Mouse (Mus musculus): ENCODE measurements at regions not wholly inside any gene's neighbourhood (a gene's known extent, or its start where the extent isn't known, plus 50 kb on each side); places are given as distances from the start of the nearest gene placed in this dataset.
A peak's percentile ranks its signal among the peaks of the same experiment; 100 is the strongest.

- WGBS: 48% methylated on average over 7 of the region's 7 CpGs
- 0 out of 2 replicates have a peak overlapping the region, but pooled peaks have one; percentile 30 for H3K27ac ChIP-seq (ENCODE audit: poor library complexity, severe bottlenecking)
- H3K36me3 ChIP-seq: no peaks in the 10 kb centered on the region
- H3K9ac ChIP-seq: no peak overlapping the region
- H3K9me3 ChIP-seq (replicated peaks): no peaks in the 10 kb centered on the region
- no peak overlapping the region for H3K4me3 ChIP-seq
- H3K4me2 ChIP-seq: no peak overlapping the region
- H3K27me3 ChIP-seq (replicated peaks): no peaks in the 10 kb centered on the region
- ATAC-seq (ENCODE audit: insufficient number of reproducible peaks, low FRiP score): no peak
- peaks cover 26% of the 10 kb centered on the region for H3K4me1 ChIP-seq (replicated peaks)
Measured at GRCm38 (mm10) chr16:49965528-49966250, 165.4 kb downstream of the Cd47 start.

DNA sequence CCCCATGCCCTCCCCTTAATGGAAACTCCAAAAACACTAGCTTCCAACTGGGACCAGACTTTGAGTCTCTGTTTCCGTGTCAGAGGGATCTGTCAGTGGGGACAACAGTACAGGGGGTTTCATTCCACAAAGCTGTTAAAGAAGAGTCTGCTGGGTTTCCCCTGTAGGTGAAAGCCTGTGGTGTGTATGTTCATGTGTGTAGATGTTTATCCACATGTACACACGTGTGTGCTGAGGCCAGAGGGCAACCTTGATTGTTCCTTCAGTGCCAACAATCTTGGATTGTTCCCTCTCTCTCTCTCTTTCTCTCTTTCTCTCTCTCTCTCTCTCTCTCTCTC lies 165.9 kb downstream of the Cd47 start:
- ATAC-seq (ENCODE audit: insufficient number of reproducible peaks, low FRiP score): no peak
- H3K9ac ChIP-seq: no peak overlapping the region
- no peak overlapping the region for H3K4me3 ChIP-seq
- H3K4me2 ChIP-seq: no peak overlapping the region
- no peaks in the 10 kb centered on the region for H3K36me3 ChIP-seq
- H3K27ac ChIP-seq (ENCODE audit: poor library complexity, severe bottlenecking): no peak overlapping the region
- H3K4me1 ChIP-seq (replicated peaks): peaks cover 26% of the 10 kb centered on the region
- H3K9me3 ChIP-seq (replicated peaks): no peaks in the 10 kb centered on the region
- H3K27me3 ChIP-seq (replicated peaks): no peaks in the 10 kb centered on the region
- 59% methylated on average over 2 of the region's 2 CpGs for WGBS

DNA sequence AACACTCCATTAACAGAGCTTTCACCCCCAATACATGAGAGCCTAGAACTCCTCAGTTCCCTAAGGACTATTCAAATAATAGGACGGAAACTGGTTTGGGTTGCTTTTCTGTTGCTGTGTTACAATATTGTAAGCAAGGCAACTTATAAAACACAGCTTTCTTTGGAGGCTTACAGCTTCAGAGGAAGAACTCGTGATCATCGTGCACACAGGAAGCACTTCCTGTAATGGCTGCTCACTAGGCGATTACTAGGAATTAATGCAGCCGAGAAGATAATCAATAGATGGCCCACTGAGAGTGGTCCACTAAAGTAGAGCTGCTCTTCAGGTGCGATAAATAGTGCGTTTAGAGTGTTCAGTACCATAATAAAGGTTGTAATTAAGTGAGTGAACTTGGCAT lies 166.8 kb downstream of the Cd47 start:
- no peak overlapping the region for H3K4me2 ChIP-seq
- no peak overlapping the region for H3K9ac ChIP-seq
- peaks cover 26% of the 10 kb centered on the region for H3K4me1 ChIP-seq (replicated peaks)
- no peaks in the 10 kb centered on the region for H3K36me3 ChIP-seq
- WGBS: 85% methylated on average over 7 of the region's 7 CpGs
- H3K27me3 ChIP-seq (replicated peaks): no peaks in the 10 kb centered on the region
- ATAC-seq (ENCODE audit: insufficient number of reproducible peaks, low FRiP score): no peak
- no peak overlapping the region for H3K4me3 ChIP-seq
- H3K27ac ChIP-seq (ENCODE audit: poor library complexity, severe bottlenecking): no peak overlapping the region
- H3K9me3 ChIP-seq (replicated peaks): no peaks in the 10 kb centered on the region

- no peak for ATAC-seq (ENCODE audit: insufficient number of reproducible peaks, low FRiP score)
- 59% methylated on average over 4 of the region's 4 CpGs for WGBS
- H3K27me3 ChIP-seq (replicated peaks): no peaks in the 10 kb centered on the region
- H3K4me3 ChIP-seq: no peak overlapping the region
- H3K27ac ChIP-seq (ENCODE audit: poor library complexity, severe bottlenecking): no peak overlapping the region
- peaks cover 26% of the 10 kb centered on the region for H3K4me1 ChIP-seq (replicated peaks)
- no peaks in the 10 kb centered on the region for H3K9me3 ChIP-seq (replicated peaks)
- H3K36me3 ChIP-seq: no peaks in the 10 kb centered on the region
- H3K9ac ChIP-seq: no peak overlapping the region
- H3K4me2 ChIP-seq: no peak overlapping the region
Measured at GRCm38 (mm10) chr16:49968291-49968870, 168.0 kb downstream of the Cd47 start.

- no peak for ATAC-seq (ENCODE audit: insufficient number of reproducible peaks, low FRiP score)
- H3K4me2 ChIP-seq: no peak overlapping the region
- WGBS: 96% methylated on average over 4 of the region's 4 CpGs
- H3K36me3 ChIP-seq: no peaks in the 10 kb centered on the region
- H3K9ac ChIP-seq: no peak overlapping the region
- H3K4me1 ChIP-seq (replicated peaks): peaks cover 24% of the 10 kb centered on the region
- H3K27ac ChIP-seq (ENCODE audit: poor library complexity, severe bottlenecking): no peak overlapping the region
- H3K27me3 ChIP-seq (replicated peaks): no peaks in the 10 kb centered on the region
- no peaks in the 10 kb centered on the region for H3K9me3 ChIP-seq (replicated peaks)
- no peak overlapping the region for H3K4me3 ChIP-seq
Measured at GRCm38 (mm10) chr16:49969035-49969434, 168.7 kb downstream of the Cd47 start.

GRCm38 (mm10) chr16:49969693-49970296 lies 169.5 kb downstream of the Cd47 start:
- peaks cover 16% of the 10 kb centered on the region for H3K4me1 ChIP-seq (replicated peaks)
- H3K27me3 ChIP-seq (replicated peaks): no peaks in the 10 kb centered on the region
- no peak overlapping the region for H3K4me2 ChIP-seq
- no peak for ATAC-seq (ENCODE audit: insufficient number of reproducible peaks, low FRiP score)
- WGBS: 87% methylated on average over 2 of the region's 2 CpGs
- H3K4me3 ChIP-seq: no peak overlapping the region
- no peaks in the 10 kb centered on the region for H3K9me3 ChIP-seq (replicated peaks)
- no peak overlapping the region for H3K9ac ChIP-seq
- no peaks in the 10 kb centered on the region for H3K36me3 ChIP-seq
- no peak overlapping the region for H3K27ac ChIP-seq (ENCODE audit: poor library complexity, severe bottlenecking)

DNA sequence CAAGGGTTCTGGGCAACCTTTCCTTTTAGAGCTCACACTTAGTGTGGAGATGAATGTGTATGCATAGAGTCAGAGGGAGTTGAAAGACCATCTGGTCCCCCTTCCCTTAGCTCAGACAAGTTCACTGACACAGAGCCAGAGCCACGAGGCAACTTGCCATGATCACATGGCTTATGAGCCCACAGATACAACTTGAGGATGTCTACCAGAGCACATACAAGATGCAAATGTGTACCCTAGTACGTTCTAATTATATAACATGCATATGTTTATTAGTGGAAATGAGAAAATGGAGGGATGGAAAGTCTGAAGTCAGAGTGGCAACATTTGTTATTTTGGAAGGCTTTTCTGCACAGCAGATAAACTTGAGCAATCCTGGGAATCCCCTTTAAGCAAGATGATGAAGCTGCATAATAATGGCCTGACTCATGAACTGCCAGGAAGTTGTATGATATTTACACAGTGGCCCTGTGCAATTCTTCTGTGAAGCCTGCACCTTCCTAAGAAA lies 170.0 kb downstream of the Cd47 start:
- Histone ChIP-seq H3K27ac (ENCODE audit: poor library complexity, severe bottlenecking) (no peak overlapping the region), H3K9ac (no peak overlapping the region), H3K4me3 (no peak overlapping the region), H3K27me3 (replicated peaks) (no peaks in the 10 kb centered on the region), H3K36me3 (no peaks in the 10 kb centered on the region), H3K4me2 (no peak overlapping the region), H3K9me3 (replicated peaks) (no peaks in the 10 kb centered on the region), H3K4me1 (replicated peaks) (peaks cover 11% of the 10 kb centered on the region)
- no peak for ATAC-seq (ENCODE audit: insufficient number of reproducible peaks, low FRiP score)
- WGBS: 61% methylated on average over 2 of the region's 2 CpGs

- WGBS: 74% methylated on average over 3 of the region's 3 CpGs
- H3K4me3 ChIP-seq: no peak overlapping the region
- no peak for ATAC-seq (ENCODE audit: insufficient number of reproducible peaks, low FRiP score)
Measured at GRCm38 (mm10) chr16:49971141-49971555, 170.8 kb downstream of the Cd47 start.

DNA sequence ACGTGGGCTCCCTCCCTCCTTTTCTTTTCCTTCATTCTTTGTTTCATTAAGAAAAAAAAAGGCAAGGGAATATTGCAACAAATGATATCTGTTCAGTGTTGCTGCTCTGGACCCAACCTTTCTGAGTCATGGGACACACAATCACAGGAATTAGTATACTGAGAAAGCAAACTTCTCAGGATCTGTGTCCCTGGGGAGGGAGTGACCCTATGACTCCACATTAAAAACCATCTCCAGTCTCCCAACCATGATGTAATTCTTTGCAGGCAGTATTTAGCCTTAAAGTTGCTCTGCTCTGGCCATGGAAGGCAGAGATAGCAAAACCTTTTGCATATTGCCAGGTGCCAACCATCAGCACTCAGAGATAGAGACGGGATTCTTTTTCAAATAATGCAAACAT lies 176.9 kb downstream of the Cd47 start:
- H3K4me2 ChIP-seq: no peak overlapping the region
- H3K9me3 ChIP-seq (replicated peaks): no peaks in the 10 kb centered on the region
- no peak overlapping the region for H3K4me3 ChIP-seq
- ATAC-seq (ENCODE audit: insufficient number of reproducible peaks, low FRiP score): no peak
- no peaks in the 10 kb centered on the region for H3K36me3 ChIP-seq
- no peaks in the 10 kb centered on the region for H3K4me1 ChIP-seq (replicated peaks)
- no peak overlapping the region for H3K27ac ChIP-seq (ENCODE audit: poor library complexity, severe bottlenecking)
- H3K27me3 ChIP-seq (replicated peaks): no peaks in the 10 kb centered on the region
- H3K9ac ChIP-seq: no peak overlapping the region
- WGBS: 65% methylated on average over 2 of the region's 2 CpGs

More at GRCm38 (mm10) chr16:49971141-49971555, 170.8 kb downstream of the Cd47 start:
- Histone ChIP-seq H3K36me3 (no peaks in the 10 kb centered on the region), H3K4me2 (no peak overlapping the region), H3K9ac (no peak overlapping the region), H3K27me3 (replicated peaks) (no peaks in the 10 kb centered on the region), H3K27ac (ENCODE audit: poor library complexity, severe bottlenecking) (no peak overlapping the region), H3K4me1 (replicated peaks) (peaks cover 5% of the 10 kb centered on the region; the same call in 1 of the 2 replicates), H3K9me3 (replicated peaks) (no peaks in the 10 kb centered on the region)

DNA sequence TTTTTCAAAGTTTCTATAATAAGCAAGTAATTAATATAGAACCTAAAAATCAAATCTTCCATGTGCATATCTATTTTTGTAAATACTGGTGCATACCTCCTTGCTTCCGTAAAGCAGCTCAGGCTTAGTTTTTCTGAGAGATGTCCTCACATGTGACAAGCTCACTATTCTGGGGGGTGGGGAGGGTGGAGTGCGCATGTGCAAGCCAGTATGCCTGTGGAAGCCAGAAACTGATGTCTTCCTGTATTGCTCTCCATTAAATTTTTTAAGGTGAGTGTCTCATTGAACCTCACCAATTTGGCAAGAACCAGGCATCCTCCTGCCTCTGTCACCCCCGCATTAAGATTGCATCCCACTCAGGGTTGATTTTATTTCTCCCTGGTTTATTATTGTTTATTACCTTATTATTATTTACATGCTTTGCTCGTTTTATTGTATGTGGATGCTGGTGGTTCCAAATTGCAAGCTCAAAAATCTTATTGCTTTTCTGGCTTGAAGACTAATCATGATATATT lies 179.2 kb downstream of the Cd47 start:
- no peaks in the 10 kb centered on the region for H3K9me3 ChIP-seq (replicated peaks)
- H3K36me3 ChIP-seq: no peaks in the 10 kb centered on the region
- H3K27ac ChIP-seq (ENCODE audit: poor library complexity, severe bottlenecking): no peak overlapping the region
- ATAC-seq (ENCODE audit: insufficient number of reproducible peaks, low FRiP score): no peak
- 82% methylated on average over 4 of the region's 4 CpGs for WGBS
- H3K4me2 ChIP-seq: no peak overlapping the region
- no peaks in the 10 kb centered on the region for H3K4me1 ChIP-seq (replicated peaks)
- no peak overlapping the region for H3K9ac ChIP-seq
- H3K4me3 ChIP-seq: no peak overlapping the region
- H3K27me3 ChIP-seq (replicated peaks): no peaks in the 10 kb centered on the region

- no peaks in the 10 kb centered on the region for H3K36me3 ChIP-seq
- H3K4me2 ChIP-seq: no peak overlapping the region
- no peak overlapping the region for H3K27ac ChIP-seq (ENCODE audit: poor library complexity, severe bottlenecking)
- no peaks in the 10 kb centered on the region for H3K4me1 ChIP-seq (replicated peaks)
- no peaks in the 10 kb centered on the region for H3K9me3 ChIP-seq (replicated peaks)
- 49% methylated on average over 10 of the region's 10 CpGs for WGBS
- ATAC-seq (ENCODE audit: insufficient number of reproducible peaks, low FRiP score): no peak
- no peak overlapping the region for H3K9ac ChIP-seq
- H3K4me3 ChIP-seq: no peak overlapping the region
- H3K27me3 ChIP-seq (replicated peaks): no peaks in the 10 kb centered on the region
Measured at GRCm38 (mm10) chr16:49980178-49980646, 179.9 kb downstream of the Cd47 start.
